ENCODE assay signal across 28 mouse cellular contexts in the genomic region with DNA sequence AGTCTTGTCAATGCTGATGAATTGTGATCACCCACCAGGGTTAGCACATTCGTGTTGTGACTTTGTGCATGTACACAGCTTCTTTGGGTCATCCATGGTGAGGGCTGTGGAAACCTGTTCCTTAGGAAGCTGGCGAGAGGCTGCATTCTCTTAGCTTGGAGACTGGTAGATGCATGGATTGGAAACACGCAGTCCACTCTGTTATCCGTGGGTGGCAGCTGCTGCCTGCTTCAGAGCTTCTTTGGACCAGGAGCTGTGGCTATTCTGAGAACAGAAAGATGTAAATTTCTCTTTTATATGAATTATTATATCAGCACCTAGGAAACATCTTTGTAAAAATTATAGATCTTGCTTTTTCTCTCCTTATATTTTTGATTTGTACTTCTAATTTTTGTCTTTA. TPM values are rescaled to one million over a fixed set of nuclear protein-coding genes. Genes with fewer than 3 reads are reported as not detected.
"Had no signal": no experiment of that assay in that cellular context is flagged by ENCODE, and none has a peak within 500 bp of the region (broad histone marks: within the 10 kb centered on the region; RNA-seq: fewer than 3 reads in every experiment).

No protein-coding gene starts in this region.

- H3K9me3 ChIP-seq: heart, embryonic 10.5 days; heart, embryonic 12.5 days; hindbrain, embryonic 10.5 days; hindbrain, embryonic 12.5 days; intestine, embryonic 15.5 days; limb, embryonic 10.5 days; limb, embryonic 12.5 days; liver, embryonic 13.5 days had no signal

- H3K4me2 ChIP-seq: heart, embryonic 12.5 days; hindbrain, embryonic 12.5 days; hindbrain, embryonic 14.5 days; intestine, embryonic 15.5 days; limb, embryonic 12.5 days; liver, embryonic 11.5 days; liver, embryonic 13.5 days had no signal

- H3K27me3 ChIP-seq: heart, embryonic 12.5 days; hindbrain, embryonic 12.5 days; intestine, embryonic 15.5 days; limb, embryonic 12.5 days; liver, embryonic 13.5 days had no signal

- H3K27ac ChIP-seq: gastrocnemius, adult 2 months; heart, embryonic 10.5 days; hindbrain, embryonic 10.5 days; hindbrain, embryonic 12.5 days; hindbrain, embryonic 14.5 days; intestine, embryonic 15.5 days; layer of hippocampus, adult 2 months; limb, embryonic 10.5 days; limb, embryonic 12.5 days; liver, embryonic 13.5 days had no signal

- DNase-seq: gastrocnemius, adult 2 months; gastrocnemius, postnatal 10 days; gastrocnemius, postnatal 25 days; heart, adult 18-20 months; heart, postnatal 10 days; heart, postnatal 4 days; kidney, adult 18-20 months; kidney, adult 8-10 months; kidney, postnatal 10 days; kidney, postnatal 25 days; kidney, postnatal 4 days; liver; liver, embryonic 13.5 days had no signal

- ATAC-seq: hindbrain, embryonic 16.5 days; inflammation-experienced regulatory T-cells, adult 6 months; intestine, embryonic 15.5 days; intestine, postnatal 0 days had no signal

- H3K4me3 ChIP-seq: gastrocnemius, adult 2 months; heart, embryonic 10.5 days; heart, embryonic 12.5 days; hindbrain, embryonic 10.5 days; hindbrain, embryonic 12.5 days; intestine, embryonic 15.5 days; layer of hippocampus, adult 2 months; limb, embryonic 10.5 days; limb, embryonic 12.5 days; liver, embryonic 13.5 days had no signal

- H3K9ac ChIP-seq: heart, embryonic 12.5 days; hindbrain, embryonic 12.5 days; hindbrain, embryonic 14.5 days; intestine, embryonic 15.5 days; limb, embryonic 12.5 days; liver, embryonic 13.5 days had no signal

- H3K4me1 ChIP-seq: heart, embryonic 10.5 days; hindbrain, embryonic 10.5 days; hindbrain, embryonic 12.5 days; intestine, embryonic 15.5 days; limb, embryonic 10.5 days; limb, embryonic 12.5 days; liver, embryonic 13.5 days had no signal

- H3K36me3 ChIP-seq: heart, embryonic 10.5 days; heart, embryonic 12.5 days; hindbrain, embryonic 10.5 days; hindbrain, embryonic 12.5 days; intestine, embryonic 15.5 days; limb, embryonic 10.5 days; limb, embryonic 12.5 days; liver, embryonic 13.5 days had no signal

RNA-seq across cellular contexts. Expression of a gene that starts 15.8 kb away (rescaled TPM):
- total RNA-seq: gastrocnemius, adult 2 months; gastrocnemius, postnatal 10 days; gastrocnemius, postnatal 25 days; heart, adult 18-20 months; heart, adult 8-10 months; heart, postnatal 10 days; heart, postnatal 25 days; heart, postnatal 4 days had no signal
- polyA plus RNA-seq: hindbrain, embryonic 10.5 days; intestine, postnatal 0 days had no signal
